Mouse (Mus musculus): ENCODE results near the gene Dnajb8. TPM values are rescaled to one million over a fixed set of nuclear protein-coding genes. Genes with fewer than 3 reads are reported as not detected.

Dnajb8 gene
- polyA plus RNA-seq, 3 experiments from 2014 or later, result not detected

GRCm38 (mm10) chr6:88299491-88299890 lies 77.4 kb downstream of the Dnajb8 start:
- no peak for ATAC-seq

GRCm38 (mm10) chr6:88301234-88301633 lies 79.2 kb downstream of the Dnajb8 start:
- ATAC-seq, result no peak

Other genes with a start within 250 kb of the Dnajb8 start
- not detected for gene H1fx, start 240.6 kb upstream of the Dnajb8 start, polyA plus RNA-seq (2017; shearing (Covaris generic))
- 100 to 1,000 TPM; 271 to 323 (median 302) TPM for gene Rab7, start 177.0 kb upstream of the Dnajb8 start, polyA plus RNA-seq (2017; shearing (Covaris generic))
- 100 to 1,000 TPM in 2 of 3 experiments, 10 to 100 TPM in 1; 82.7 to 138 (median 128) TPM for gene Rpn1, start 137.8 kb upstream of the Dnajb8 start, polyA plus RNA-seq (2017; shearing (Covaris generic))
- not detected for gene Gata2, start 28.4 kb upstream of the Dnajb8 start, polyA plus RNA-seq (2017; shearing (Covaris generic))
- gene Eefsec, start 224.3 kb downstream of the Dnajb8 start, polyA plus RNA-seq (2017; shearing (Covaris generic)), result 10 to 100 TPM; 18.1 to 35.8 (median 34.7) TPM
- gene Ruvbl1, start 243.1 kb downstream of the Dnajb8 start, polyA plus RNA-seq (2017; shearing (Covaris generic)), result 10 to 100 TPM; 51.3 to 68.4 (median 59.4) TPM